Mouse (Mus musculus) kidney, embryonic 14.5 days (tissue): ENCODE results near the gene Clybl. TPM values are rescaled to one million over a fixed set of nuclear protein-coding genes. Genes with fewer than 3 reads are reported as not detected.
A peak's percentile ranks its signal among the peaks of the same experiment; 100 is the strongest.

Experiments
- ATAC-seq: fragments of 200-750 bp; cut with Nextera tagmentation; 2 replicates; pipeline ENCODE4 v1.8.0; 2017; ENCODE audit warnings: moderate number of reproducible peaks, mild to moderate bottlenecking, moderate TSS enrichment, moderate library complexity; ENCODE audit not compliant: low FRiP score, low TSS enrichment
- H3K27ac ChIP-seq: fragments of 300-500 bp; sonication (generic); 2 replicates; pipeline ENCODE4 v1.5.1; 2014; ENCODE audit warnings: low read depth, mild to moderate bottlenecking, low read length, moderate library complexity, mixed read lengths
- H3K27me3 ChIP-seq: fragments of 300-500 bp; sonication (generic); 2 replicates; pipeline ENCODE4 v1.6.1; 2014; ENCODE audit warnings: mild to moderate bottlenecking, low read length; ENCODE audit not compliant: control insufficient read depth, insufficient read depth
- H3K36me3 ChIP-seq: fragments of 300-500 bp; sonication (generic); 2 replicates; pipeline ENCODE4 v1.6.1; 2014; ENCODE audit warnings: low read length, mixed read lengths; ENCODE audit not compliant: control insufficient read depth, insufficient read depth
- H3K4me1 ChIP-seq: fragments of 300-500 bp; sonication (generic); 2 replicates; pipeline ENCODE4 v1.6.1; 2014; ENCODE audit warnings: low read length, mixed read lengths; ENCODE audit not compliant: control insufficient read depth, insufficient read depth
- H3K4me2 ChIP-seq: fragments of 300-500 bp; sonication (generic); replicated peaks from 2 replicates; pipeline ENCODE4 v1.6.1; 2014; ENCODE audit warnings: low read depth, mild to moderate bottlenecking, low read length
- H3K4me3 ChIP-seq: fragments of 300-500 bp; sonication (generic); 2 replicates; pipeline ENCODE4 v1.5.1; 2014; ENCODE audit warnings: mild to moderate bottlenecking, low read length
- H3K9ac ChIP-seq: fragments of 300-500 bp; sonication (generic); 2 replicates; pipeline ENCODE4 v1.6.1; 2014; ENCODE audit warnings: low read depth, mild to moderate bottlenecking, low read length, moderate library complexity
- H3K9me3 ChIP-seq: fragments of 300-500 bp; sonication (generic); 2 replicates; pipeline ENCODE4 v1.6.1; 2016; ENCODE audit warnings: low read length; ENCODE audit not compliant: control insufficient read depth
- WGBS: fragments of 180-500 bp; shearing (Covaris S2); extraction: QIAGEN DNeasy Blood & Tissue Kit; methylation state at CpG from one replicate; pipeline ENCODE4 v1.1.7; 2014; 5-methylcytosine and 5-hydroxymethylcytosine counted together
- polyA plus RNA-seq: library from polyadenylated mRNA; unstranded; fragments of >200 nt; fragmentation: Nextera tagmentation; extraction: Ambion mirVana; gene quantifications from 2 replicates; pipeline ENCODE4 v1.2.1, GENCODE M21; 2014

Clybl gene
- polyA plus RNA-seq, 1 experiment from 2014 or later, result 30.3 TPM

GRCm38 (mm10) chr14:122227454-122227951, 46.0 kb downstream of the Clybl start:
- H3K4me3 ChIP-seq, result no peak overlapping the region
- 55% methylated on average over 14 of the region's 14 CpGs for WGBS
- H3K9ac ChIP-seq, result no peak overlapping the region
- H3K27me3 ChIP-seq, result peaks cover 71% of the 10 kb centered on the region
- no peaks in the 10 kb centered on the region for H3K36me3 ChIP-seq
- no peak overlapping the region for H3K27ac ChIP-seq
- no peaks in the 10 kb centered on the region for H3K9me3 ChIP-seq
- ATAC-seq, result no peak
- no peak overlapping the region for H3K4me2 ChIP-seq
- no peaks in the 10 kb centered on the region for H3K4me1 ChIP-seq

- no peak overlapping the region for H3K27ac ChIP-seq
- H3K9ac ChIP-seq, result no peak overlapping the region
- H3K4me2 ChIP-seq, result no peak overlapping the region
- no peak overlapping the region for H3K4me3 ChIP-seq
- no peaks in the 10 kb centered on the region for H3K9me3 ChIP-seq
- peaks cover 71% of the 10 kb centered on the region for H3K27me3 ChIP-seq
- no peaks in the 10 kb centered on the region for H3K36me3 ChIP-seq
- H3K4me1 ChIP-seq, result no peaks in the 10 kb centered on the region
- no peak for ATAC-seq
- WGBS, result 16% methylated on average over 23 of the region's 23 CpGs
These were observed 47.5 kb downstream of the Clybl start for GRCm38 (mm10) chr14:122228816-122229551.

DNA sequence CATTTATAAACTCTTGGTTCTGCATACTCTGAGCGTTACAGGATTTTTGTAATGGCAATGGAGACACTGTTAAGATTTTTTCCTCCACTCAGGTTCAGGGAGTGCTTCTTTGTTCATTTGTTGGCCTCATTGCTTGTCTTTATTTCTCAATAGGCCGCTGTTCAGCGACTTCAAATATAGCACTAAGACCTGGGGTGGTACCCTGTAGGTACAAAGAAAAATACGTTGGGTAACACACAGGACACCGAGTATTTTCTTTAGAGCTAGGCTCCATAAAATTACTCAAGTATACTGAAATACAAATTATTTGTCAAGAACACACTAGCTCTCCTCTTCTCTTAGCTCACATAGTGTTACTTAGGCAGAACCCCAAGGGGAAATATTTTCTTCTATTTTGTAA, 48.5 kb downstream of the Clybl start:
- H3K4me2 ChIP-seq, result no peak overlapping the region
- no peak overlapping the region for H3K9ac ChIP-seq
- WGBS, result 82% methylated on average over 5 of the region's 5 CpGs
- H3K27me3 ChIP-seq, result peaks cover 61% of the 10 kb centered on the region
- H3K9me3 ChIP-seq, result no peaks in the 10 kb centered on the region
- no peak overlapping the region for H3K4me3 ChIP-seq
- H3K36me3 ChIP-seq, result no peaks in the 10 kb centered on the region
- ATAC-seq, result no peak
- no peaks in the 10 kb centered on the region for H3K4me1 ChIP-seq
- no peak overlapping the region for H3K27ac ChIP-seq

DNA sequence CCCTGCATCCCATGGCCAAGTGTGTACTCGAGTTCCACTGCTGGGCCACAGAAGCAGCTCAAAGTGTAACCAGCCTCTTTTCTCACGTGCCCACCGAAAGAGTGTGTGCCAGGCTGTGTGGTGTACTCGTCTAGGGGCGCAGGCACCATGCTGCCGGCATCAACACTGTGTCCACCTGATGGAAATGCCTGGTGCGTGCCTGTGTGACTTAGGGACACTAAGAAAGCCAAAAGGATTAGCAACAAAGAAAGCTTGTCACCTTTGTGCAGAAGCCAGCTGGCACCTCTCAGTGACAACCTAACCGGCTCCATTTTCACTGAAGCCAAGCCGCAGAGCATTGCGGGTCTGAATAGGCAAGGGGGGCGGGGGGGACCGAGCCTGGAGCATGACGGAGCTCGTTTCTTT, 49.1 kb downstream of the Clybl start:
- no peak overlapping the region for H3K27ac ChIP-seq
- H3K36me3 ChIP-seq, result no peaks in the 10 kb centered on the region
- peaks cover 55% of the 10 kb centered on the region for H3K27me3 ChIP-seq
- peak; percentile 42; the same call in 1 of the 2 replicates for ATAC-seq
- H3K4me2 ChIP-seq, result peak overlapping the region; percentile 13; the same call in 1 of the 2 replicates
- H3K4me1 ChIP-seq, result no peaks in the 10 kb centered on the region
- 33% methylated on average over 14 of the region's 14 CpGs for WGBS
- no peaks in the 10 kb centered on the region for H3K9me3 ChIP-seq
- no peak overlapping the region for H3K9ac ChIP-seq
- no peak overlapping the region for H3K4me3 ChIP-seq

GRCm38 (mm10) chr14:122231073-122231472, 49.6 kb downstream of the Clybl start:
- peaks cover 50% of the 10 kb centered on the region for H3K27me3 ChIP-seq
- WGBS, result 47% methylated on average over 10 of the region's 10 CpGs

GRCm38 (mm10) chr14:122233212-122233714, 51.8 kb downstream of the Clybl start:
- Histone ChIP-seq H3K4me2 (no peak overlapping the region), H3K36me3 (no peaks in the 10 kb centered on the region), H3K4me1 (no peaks in the 10 kb centered on the region), H3K4me3 (no peak overlapping the region), H3K27me3 (peaks cover 30% of the 10 kb centered on the region; the same call in 1 of the 2 replicates), H3K9me3 (no peaks in the 10 kb centered on the region), H3K9ac (no peak overlapping the region), H3K27ac (no peak overlapping the region)
- WGBS, result 56% methylated on average over 19 of the region's 19 CpGs
- peak; percentile 53 for ATAC-seq

More at GRCm38 (mm10) chr14:122231073-122231472, 49.6 kb downstream of the Clybl start:
- Histone ChIP-seq H3K9ac (no peak overlapping the region), H3K9me3 (no peaks in the 10 kb centered on the region), H3K4me2 (peak overlapping the region; percentile 13; the same call in 1 of the 2 replicates), H3K36me3 (no peaks in the 10 kb centered on the region), H3K4me3 (no peak overlapping the region), H3K27ac (no peak overlapping the region), H3K4me1 (no peaks in the 10 kb centered on the region)
- no peak for ATAC-seq

GRCm38 (mm10) chr14:122243874-122244273, 62.4 kb downstream of the Clybl start:
- no peak overlapping the region for H3K9ac ChIP-seq
- H3K27me3 ChIP-seq, result no peaks in the 10 kb centered on the region; the same call in 1 of the 2 replicates
- no peak overlapping the region for H3K4me3 ChIP-seq
- no peak overlapping the region for H3K27ac ChIP-seq
- H3K4me1 ChIP-seq, result no peaks in the 10 kb centered on the region
- no peak overlapping the region for H3K4me2 ChIP-seq
- H3K36me3 ChIP-seq, result no peaks in the 10 kb centered on the region
- no peak for ATAC-seq
- H3K9me3 ChIP-seq, result no peaks in the 10 kb centered on the region; the same call in 1 of the 2 replicates
- WGBS, result 83% methylated on average over 1 of the region's 1 CpGs

DNA sequence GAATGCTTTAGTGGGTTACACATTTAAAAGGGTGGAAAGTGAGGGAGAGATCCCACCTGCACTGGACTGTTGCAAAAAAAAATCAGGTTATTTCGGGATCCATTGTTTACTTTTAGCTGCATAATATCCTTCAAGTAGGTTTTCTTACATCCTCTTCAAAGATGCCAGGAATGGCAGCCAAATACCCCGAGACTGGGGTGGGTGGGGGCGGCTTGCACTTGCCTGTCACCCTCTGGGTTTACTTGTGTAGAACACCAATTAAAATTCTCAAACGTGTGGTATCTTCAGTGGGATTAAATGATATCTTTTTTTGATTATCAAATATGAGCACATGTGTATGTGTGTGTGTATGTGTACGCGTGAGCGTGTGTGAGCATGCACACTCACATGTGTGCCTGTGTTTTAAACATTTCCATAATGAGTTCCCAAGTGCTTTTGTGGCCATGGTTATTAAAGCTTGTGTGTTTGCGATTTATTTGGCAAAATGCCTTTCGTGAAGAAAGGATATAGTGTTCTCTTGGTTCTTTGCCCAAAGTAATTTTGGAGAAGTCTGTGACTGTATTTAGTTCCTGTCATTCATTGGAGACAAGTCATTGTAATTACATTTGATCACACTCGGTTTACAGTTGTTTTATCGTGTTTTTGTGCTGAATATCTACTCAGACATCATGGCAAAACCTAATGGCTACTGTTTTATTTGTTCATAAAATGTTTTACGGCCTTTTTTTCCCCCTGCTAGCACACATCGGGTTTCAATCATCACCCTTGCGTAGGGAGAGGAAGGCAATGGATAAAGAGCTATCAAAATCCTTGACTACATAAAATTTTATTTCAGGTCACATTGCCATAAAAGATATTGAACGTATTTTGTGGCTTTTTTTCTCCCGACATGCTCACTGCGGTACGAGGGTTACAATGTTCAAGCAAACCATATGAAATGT, 65.7 kb downstream of the Clybl start:
- no peaks in the 10 kb centered on the region for H3K36me3 ChIP-seq

More for the DNA sequence above, 65.7 kb downstream of the Clybl start:
- Histone ChIP-seq H3K4me3 (no peak overlapping the region), H3K4me1 (no peaks in the 10 kb centered on the region), H3K4me2 (no peak overlapping the region), H3K27ac (no peak overlapping the region), H3K9me3 (no peaks in the 10 kb centered on the region), H3K9ac (no peak overlapping the region), H3K27me3 (no peaks in the 10 kb centered on the region; the same call in 1 of the 2 replicates)
- no peak for ATAC-seq
- WGBS, result 71% methylated on average over 18 of the region's 18 CpGs
